Comparison of ENCODE assay signal across 17 mouse cellular contexts in the genomic region with DNA sequence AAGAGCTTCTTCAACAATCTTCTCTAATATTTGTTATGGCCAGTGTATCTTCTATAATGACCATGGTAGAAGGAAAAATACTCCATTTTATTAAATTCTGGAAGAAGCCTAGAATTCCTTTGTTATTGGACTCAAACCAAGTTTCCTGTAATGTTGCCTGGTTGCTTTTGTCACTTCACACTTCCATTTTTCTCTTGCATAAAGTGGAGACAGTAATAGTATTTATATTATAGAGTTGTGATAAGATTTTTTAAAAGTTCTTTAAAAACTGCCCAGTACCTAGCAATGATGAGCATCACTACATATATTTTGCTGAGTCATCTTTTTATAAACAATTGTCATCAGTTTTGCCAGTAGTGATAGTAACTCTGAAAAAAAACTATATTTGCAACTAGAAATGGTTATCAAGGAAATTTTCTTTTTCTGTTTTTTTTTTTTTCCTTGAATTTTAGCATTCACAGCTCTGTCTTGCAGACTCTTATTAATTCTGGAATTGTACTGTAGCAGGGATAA.
"Had no signal": no experiment of that assay in that cellular context is flagged by ENCODE, and none has a peak within 500 bp of the region (broad histone marks: within the 10 kb centered on the region; RNA-seq: fewer than 3 reads in every experiment).

No protein-coding gene starts in this region.

- H3K27ac ChIP-seq: liver, embryonic 13.5 days; liver, embryonic 15.5 days; macrophage; midbrain, embryonic 13.5 days; midbrain, embryonic 15.5 days; neural tube, embryonic 12.5 days had no signal

- H3K9ac ChIP-seq: liver, embryonic 13.5 days; liver, embryonic 15.5 days; liver, postnatal 0 days; midbrain, embryonic 13.5 days; midbrain, embryonic 15.5 days; neural tube, embryonic 12.5 days had no signal

- DNase-seq: liver, embryonic 13.5 days; liver, postnatal 0 days; lung, adult 2 months; lung, postnatal 14 days; right cerebral cortex, postnatal 14 days; spleen, adult 18-20 months; thymus, adult 18-20 months; thymus, postnatal 14 days; thymus, postnatal 36 days had no signal

- H3K27me3 ChIP-seq: liver, embryonic 13.5 days; liver, embryonic 15.5 days; megakaryocyte, embryonic 14.5 days; midbrain, embryonic 13.5 days; midbrain, embryonic 15.5 days; neural tube, embryonic 12.5 days had no signal

- H3K36me3 ChIP-seq: liver, embryonic 13.5 days; liver, embryonic 15.5 days; midbrain, embryonic 13.5 days; midbrain, embryonic 15.5 days; neural tube, embryonic 12.5 days had no signal

- H3K4me2 ChIP-seq: liver, embryonic 13.5 days; liver, embryonic 15.5 days; midbrain, embryonic 11.5 days; midbrain, embryonic 13.5 days; midbrain, embryonic 15.5 days; neural tube, embryonic 12.5 days had no signal

- ATAC-seq: liver, postnatal 0 days; lung, postnatal 0 days; midbrain, embryonic 13.5 days; midbrain, embryonic 15.5 days had no signal

- H3K4me3 ChIP-seq: liver, embryonic 13.5 days; liver, embryonic 15.5 days; megakaryocyte, embryonic 14.5 days; midbrain, embryonic 13.5 days; midbrain, embryonic 15.5 days; neural tube, embryonic 12.5 days had no signal

- H3K4me1 ChIP-seq: liver, embryonic 13.5 days; liver, embryonic 15.5 days; megakaryocyte, embryonic 14.5 days; midbrain, embryonic 13.5 days; midbrain, embryonic 15.5 days; neural tube, embryonic 12.5 days had no signal

- H3K9me3 ChIP-seq: liver, embryonic 15.5 days; midbrain, embryonic 13.5 days; midbrain, embryonic 15.5 days; neural tube, embryonic 12.5 days had no signal
